Mouse (Mus musculus) right cerebral cortex, postnatal 4 days (tissue): Measurements from ENCODE around the gene Gng7.

Experiments used
- DNase-seq: peaks from one replicate; pipeline ENCODE4 v3.0.0-alpha.2; 2022

Gene Gng7

DNA sequence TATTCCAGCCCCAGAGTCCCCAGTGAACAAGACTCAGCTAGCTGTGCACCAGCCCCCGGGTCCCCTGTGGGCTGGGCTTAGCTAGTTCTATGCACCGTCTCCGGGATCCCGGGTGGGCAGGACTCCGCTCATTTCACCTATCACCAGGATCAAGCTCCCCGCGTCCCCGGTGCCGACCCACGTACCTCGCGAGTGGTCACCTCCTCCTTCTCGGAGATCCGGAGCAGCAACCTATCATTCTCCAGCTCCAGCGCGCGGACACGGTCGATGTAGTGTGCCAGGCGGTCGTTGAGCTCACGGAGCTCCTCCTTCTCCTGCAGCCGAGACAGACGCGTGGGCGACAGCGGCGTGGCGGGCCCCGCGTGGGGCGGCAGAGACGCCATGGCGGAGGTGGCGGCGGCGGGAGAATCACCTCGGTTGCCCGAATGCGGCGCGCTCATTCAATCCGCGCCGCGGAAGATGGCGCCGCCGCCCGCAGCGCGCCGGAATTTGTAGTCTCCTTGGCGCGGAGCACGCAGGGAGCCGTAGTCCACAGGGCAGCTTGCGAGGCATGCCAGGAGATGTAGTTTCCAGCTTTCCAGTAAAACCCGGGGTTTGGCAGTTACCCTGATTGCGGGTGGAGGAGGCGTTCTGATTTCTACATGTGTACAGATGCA, 96.8 kb downstream of the Gng7 start, which contains the start of gene Lmnb2:
TSS of gene Lmnb2 (minus strand) at position 467 of the 656 bp plus-strand sequence.
- DNase-seq: peak; percentile 79

DNA sequence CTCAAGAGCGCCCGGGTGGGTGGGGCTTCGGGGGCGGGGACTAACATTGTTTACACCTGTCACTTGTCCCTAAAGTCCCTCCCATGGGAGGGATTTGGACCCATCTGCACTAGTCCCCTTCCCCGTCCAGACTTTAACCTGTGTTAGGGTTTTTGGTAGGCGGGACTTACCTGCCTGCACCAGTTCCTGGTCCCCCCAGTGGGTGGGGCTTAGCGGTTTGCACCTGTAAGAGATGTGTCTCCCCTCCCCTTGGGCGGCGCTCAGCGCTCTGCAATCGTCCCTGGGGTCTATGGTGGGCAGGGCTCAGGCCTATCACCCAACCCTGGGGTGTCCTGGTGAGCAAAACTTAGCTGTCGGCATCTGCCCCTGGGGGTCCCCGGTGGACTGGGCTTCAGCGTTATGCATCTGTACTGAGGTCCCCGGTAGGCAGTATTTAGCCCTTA, 97.4 kb downstream of the Gng7 start:
- DNase-seq: peak; percentile 35

DNA sequence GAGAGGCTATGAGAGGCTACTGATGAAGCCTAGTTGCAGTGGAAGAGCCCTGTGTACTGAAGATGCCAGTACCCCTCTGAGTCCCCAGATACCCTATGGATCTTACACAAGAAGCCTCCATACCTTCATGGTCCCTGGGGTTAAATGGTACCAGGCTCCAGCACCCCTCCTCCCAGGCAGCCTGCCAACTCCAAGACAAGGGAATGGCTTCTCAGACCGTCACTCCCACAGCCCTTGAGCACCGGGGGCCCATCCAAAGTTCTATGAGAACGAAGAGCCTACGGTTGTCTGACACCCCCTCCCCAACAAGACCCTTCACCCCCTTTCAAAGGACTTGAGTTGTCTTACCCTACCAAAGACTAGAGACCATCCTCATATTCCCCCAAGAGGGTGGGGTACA, 99.0 kb downstream of the Gng7 start:
- peak; percentile 7 for DNase-seq

DNA sequence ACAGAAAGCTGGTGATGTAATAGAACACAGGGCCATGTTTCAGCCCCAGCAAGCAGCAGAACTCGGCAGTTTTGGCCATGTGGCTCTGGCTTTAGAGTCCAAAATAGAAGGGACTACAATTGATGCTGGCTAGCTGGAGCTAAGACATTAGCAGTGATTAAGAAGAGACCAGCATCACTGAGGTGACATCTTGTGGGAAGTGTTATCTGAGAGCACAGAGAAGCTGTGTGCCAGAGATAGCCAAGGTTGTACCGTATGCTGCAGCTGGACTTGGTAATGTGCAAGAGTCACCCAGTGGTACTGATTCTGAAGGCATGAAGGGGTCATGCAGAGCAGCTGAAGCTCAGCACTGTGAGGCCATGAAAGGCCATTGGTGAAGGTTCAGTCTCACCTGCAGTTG, 99.5 kb downstream of the Gng7 start:
- no peak for DNase-seq

DNA sequence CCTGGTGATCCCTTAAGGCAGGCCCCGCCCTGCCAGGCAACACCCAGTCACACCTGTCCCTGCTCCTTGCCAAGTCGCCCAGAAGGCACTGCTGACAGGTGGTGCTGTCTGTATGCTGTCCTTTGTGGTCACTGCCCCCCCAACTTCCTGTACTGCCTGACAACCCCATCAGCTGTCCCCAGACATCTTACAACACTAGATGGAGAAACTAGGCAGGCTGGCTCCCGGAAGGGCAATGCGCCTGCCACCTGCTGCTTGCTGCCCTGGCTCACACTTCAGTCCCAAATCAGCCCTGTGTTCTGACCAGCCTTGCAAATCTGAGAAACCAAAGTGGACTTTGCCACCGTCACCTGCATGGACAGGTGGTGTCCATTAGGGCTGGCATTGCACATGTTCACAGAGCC, 100.5 kb downstream of the Gng7 start:
- no peak for DNase-seq

DNA sequence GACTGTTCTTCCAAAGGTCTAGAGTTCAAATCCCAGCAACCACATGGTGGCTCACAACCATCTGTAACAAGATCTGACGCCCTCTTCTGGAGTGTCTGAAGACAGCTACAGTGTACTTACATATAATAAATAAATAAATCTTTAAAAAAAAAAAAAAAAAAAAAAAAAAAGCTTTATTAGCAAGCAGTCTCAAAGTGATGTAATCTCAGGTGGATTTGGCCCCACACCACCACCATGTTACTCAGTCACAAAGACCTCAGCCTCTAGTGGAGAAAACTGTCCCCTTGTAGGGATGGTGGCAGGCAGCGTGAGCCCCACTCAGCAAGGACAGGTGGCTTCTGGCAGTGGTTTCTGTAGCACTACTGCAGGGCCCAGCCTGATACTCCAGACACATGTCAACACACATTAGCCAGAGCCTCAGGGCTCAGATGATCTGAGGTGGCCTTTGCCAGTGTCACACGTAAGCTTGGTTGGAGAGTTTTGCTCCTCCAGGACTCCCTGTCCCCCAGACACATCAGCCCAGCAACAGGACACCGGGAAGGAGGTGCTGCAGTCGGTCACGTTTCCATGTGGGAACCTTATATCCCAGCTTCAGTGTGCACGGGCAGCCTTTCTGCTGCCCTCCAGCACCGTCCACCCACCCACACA, 101.3 kb downstream of the Gng7 start:
- no peak for DNase-seq

DNA sequence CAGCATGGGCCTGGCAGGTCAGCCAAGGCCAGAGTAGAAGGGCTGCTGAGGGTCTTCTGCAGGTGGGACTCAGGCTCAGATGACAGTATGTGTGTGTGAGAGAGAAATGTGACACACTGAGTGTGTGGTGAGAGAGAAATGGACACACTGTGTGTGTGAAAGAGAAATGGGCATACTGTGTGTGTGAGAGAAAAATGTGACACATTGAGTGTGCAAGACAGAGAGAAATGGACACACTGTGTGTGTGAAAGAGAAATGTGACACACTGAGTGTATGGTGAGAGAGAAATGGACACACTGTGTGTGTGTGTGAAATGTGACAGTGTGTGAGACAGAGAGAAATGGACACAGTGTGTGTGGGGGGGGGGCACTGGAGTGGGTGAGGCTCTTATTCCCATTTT, 102.9 kb downstream of the Gng7 start:
- no peak for DNase-seq

DNA sequence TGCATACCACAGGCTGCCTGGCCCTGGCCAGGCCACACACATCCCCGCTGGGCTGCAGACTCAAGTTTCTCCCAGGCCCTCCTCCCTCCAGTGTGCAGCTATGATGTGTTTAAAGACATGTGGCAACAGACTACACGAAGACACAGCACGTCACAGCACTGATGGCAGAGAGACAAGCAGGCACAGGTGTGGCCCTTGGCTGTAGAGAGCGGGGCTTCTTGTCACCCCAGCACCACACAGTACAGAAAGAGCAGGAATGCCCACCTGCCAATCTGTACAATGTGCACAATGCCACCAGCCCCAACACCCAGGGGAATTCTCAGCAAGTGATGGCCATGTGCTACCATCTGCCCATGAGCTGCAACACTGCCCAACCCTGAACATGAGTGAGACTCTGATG, 103.4 kb downstream of the Gng7 start:
- no peak for DNase-seq

DNA sequence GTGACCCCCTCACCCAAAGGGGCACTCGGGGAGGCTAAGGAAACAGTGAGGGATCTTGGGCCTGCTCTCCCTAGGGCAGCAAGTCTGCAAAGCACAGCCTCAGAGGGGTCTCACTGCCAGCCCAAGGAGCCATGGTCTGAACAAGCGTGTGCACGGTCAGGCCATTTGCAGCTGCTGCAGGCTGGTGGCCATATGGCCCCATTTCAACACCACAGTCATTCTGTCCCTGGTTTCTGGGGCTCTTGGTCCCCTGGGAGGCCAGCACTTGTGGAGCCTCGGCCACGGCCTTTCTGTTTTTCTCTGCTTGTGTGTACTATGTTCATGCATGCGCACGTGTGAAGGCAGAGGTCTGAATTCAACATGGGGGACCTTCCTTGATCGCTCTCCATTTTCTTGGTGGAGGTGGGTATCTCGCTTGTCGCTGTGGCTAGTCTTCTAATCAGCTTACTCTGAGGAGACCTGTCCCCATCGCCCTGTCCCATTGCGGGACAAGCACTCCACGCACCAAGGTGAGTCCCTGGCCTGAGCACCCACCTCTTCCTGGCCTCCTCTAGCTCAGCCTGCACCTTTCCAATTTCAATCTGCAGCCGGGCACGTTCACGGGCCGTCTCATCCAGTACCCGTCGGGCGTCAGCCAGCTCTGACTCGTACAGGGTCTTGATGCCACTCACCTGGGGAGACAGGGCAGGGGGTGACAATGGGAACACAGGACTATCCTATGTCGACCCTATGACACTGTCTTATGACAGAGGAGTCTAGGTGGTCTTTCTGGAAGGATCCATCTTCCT, 105.2 kb downstream of the Gng7 start:
- no peak for DNase-seq

DNA sequence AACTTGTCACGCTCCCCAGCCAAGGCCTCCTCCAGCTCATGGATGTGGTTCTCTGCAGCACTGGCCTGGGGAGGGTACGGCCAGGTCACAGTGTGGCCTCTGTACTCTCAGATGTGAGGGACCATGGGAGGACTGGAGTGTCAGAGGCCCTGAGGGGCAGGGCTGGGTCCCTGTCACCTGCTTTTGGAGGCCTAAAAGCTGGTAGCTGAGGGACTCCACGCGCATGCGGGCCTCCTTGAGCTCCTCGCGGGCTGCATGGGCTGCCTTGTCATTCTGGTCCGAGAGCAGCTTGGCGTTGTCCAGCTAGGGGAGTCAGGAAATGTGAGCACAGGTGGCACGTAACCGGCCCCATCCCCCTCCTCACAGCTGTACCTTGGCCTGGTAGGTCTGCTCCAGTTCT, 110.0 kb downstream of the Gng7 start:
- no peak for DNase-seq

DNA sequence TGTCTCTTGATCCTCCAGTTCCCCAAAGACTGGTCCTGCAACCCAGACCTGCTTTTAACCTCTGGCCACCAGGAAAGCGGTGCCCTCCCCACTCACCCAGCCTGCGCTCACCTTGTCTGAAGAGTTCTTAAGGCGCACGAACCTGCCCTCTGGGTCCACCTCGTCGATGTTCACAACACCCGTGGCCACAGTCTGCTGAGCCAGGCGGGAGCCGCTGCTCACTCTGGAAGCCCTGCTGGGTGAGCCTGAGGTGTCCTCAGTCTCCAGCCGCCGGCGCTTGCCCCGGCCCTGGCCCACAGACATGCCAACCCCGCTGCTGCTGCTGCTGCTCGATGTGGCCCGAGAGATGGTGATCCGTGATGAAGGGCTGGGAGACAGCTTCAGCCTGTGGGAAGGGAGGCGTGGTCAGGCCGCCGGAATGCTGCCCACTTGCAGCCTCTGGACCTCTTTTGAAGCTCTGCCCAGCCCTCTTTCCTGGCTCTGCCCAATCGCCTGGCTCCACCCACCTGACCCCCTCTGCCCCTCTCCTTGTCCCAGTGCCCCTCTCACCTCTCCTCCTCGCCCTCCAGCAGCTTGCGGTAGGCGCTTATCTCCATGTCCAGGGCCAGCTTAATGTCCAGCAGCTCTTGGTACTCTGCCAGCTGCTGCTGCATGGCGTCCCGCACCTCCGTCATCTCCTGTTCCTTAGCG, 110.6 kb downstream of the Gng7 start:
- DNase-seq: no peak

DNA sequence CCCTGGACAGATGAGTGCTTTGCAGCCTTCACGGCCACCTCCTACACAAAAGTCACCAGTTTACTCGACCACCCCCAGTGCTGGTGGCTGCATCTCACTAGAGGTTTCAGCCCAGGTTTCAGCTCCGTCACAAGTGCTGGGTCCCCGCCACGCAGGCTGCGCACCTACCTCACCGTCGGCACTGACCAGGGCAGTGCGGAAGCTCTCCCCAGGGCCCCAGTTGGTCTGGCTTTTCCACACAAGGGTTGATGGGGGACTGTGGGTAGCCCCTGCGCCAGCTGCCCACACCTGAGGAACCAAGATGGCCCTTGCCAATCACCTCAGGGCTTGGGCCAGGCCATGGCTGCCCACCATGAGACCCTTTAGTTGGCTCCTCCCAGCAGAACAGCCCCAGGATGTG, 111.5 kb downstream of the Gng7 start:
- DNase-seq: no peak

DNA sequence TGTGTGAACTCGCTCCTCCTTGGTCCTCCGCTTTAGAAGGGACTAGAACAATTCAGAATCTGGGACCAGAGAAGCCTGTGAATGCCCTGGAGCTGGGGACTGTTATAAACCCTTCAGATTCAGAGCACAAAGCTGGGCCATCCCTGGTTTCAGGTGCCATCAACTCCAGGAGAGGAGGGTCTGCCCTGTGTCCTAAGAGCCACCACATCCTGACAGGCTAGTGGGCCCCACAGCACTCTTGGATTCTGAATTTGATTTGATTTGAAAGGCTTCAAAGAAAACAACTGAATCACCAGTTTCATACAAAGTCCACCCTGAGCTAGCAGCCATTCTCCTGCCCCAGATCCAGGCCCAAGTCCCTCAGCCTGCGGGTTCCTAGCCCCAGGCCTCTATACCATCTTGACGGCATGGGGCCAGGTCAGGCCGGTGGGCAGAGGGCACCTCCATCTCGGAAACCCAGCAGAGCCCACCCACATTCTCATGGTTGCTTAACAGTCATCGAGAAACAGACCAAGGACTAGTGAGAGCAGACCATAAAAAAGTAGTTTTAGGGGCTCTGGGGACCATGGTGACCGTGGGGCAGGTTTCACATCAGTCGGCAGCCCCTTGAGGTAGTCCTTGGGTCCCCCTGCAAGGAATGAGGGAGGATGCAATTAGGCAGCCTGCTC, 112.3 kb downstream of the Gng7 start:
- DNase-seq: no peak

DNA sequence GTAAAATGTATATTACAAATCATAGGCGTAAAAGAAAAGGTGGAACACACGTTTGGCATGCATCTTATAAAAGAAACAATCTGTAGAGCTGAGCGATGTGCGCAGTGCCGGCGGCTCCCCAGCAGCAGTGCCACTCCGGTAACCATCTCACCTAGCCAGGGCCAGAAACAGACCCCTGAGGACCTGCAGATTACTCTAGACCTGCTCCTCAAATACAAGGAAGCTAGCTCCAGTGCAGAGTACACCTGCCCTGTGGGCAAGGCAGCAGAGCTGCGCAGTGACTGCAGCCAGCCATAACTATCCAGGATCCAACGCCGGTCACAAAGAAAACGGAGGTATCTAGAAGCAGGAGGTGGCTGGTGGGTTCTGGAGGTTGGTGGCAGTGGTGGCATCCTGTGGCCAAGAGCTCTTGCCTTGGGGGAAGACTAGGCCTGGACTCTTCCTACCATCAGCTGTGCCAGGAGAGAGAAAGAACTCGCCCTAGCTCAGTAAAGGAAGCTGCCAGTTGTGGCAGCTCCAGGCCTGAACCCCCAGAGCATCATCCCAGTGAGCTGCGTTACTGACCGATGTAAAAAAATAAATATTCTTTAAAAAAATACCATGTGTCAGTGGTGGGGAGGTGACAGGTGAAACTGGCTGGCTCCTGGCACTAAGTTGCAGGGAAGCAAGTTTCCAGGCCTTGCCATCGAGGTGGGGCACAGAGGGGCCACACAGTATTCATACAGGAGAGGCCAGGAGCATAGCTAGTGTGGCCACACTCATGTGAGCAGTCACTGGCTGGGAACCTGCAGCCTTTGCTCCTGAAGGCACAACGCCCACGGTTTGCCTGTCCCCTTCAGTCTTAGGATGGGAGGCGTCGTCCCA, 113.1 kb downstream of the Gng7 start:
- no peak for DNase-seq

DNA sequence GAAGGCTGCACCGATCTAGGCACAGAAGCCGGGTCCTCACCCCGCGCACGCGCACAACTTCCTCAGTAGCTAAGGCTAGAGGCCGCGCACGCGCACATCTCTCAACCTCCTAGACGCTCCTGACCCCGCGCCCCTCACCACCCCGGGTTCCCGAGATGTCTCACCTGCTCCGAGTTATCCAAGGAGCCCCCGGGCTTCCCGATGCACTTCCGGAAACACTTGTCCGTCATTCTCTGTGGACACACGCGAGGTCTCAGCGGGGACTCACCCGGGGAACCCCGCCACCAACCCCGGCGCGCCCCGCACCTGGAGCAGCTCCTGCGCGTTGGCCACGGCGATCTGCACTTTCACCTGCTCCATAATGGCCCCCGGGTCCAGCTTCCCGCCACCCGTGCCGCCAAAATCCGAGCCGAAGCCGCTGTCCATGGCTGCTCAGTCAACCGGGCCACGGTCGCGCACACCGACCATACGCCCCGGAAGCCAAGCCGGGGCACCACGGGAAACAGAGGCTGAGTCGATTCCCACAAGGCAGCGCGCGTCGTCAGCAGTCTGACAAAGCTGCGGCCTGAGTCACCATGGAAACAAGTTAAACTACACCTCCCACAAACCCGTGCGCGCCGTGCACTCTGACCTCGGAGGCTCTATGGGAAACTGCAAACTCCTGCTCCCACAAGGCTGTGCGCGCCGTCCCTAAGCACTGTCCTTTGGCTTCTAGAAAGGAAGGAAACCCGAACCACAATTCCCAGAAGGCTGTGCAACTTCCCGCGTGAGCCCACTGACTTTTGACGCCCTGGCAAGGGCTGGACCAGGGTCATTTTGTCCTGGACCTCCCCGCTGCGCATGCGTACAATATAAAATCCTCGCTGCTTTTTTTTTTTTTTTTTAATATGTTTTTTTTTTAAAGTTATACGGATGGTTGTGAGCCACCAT, 114.2 kb downstream of the Gng7 start, which contains the start of gene Timm13:
TSS of gene Timm13 (minus strand) at position 652 of the 930 bp plus-strand sequence.
- DNase-seq: peak; percentile 94

DNA sequence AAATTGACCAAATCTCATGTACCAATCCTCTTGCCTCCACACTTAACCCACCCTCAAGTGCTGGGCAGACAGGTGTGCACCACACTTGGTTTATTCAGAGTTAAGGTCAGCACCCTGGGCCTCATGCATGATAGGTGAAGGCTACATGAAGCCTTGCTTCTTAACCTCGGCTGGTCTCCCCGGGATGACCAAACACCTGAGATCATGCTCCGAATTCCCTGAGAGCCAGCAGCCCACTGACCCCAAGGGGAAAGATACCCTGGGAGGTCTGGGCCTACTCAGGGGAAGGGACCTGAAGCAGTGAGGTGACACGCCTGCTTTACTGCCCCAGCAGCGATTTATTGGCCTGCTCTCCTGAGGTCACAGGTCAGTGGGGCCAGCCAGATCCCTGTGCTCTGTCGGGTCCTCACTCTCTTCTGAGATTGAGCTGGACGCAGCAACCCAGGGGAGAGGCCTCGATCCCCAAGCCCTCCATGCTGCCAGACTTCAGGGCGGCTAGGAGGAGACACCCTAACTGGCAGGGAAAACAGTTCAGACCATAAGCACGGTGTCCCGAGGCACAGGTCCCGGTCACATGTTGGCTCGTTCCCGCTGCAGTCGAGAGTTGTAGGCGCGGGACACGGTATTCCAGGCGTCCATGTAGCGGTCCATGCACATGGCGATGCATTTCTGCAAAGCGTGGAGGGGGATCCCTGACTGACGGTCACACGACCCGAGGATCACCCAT, 115.0 kb downstream of the Gng7 start:
- no peak for DNase-seq

DNA sequence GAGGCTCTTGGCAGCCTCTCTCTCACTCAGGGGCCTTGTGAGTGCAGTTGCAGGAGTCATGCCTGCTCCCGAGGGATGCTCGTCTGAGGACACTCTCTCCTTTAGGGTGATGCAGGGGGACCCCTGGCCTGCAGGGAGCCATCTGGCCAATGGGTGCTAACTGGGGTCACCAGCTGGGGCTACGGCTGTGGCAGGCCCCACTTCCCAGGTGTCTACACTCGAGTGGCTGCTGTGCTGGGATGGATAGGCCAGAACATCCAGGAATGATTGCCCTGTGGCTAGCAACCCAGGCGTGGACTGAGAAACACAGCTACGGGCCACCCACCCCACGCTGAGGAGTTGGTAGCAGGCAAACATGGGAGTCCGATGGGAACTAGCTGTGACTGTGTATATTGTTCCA, 115.7 kb downstream of the Gng7 start:
- no peak for DNase-seq
